Mouse (Mus musculus): ENCODE results near the gene Cers6. TPM values are rescaled to one million over a fixed set of nuclear protein-coding genes. Genes with fewer than 3 reads are reported as not detected.

The Cers6 gene
- polyA plus RNA-seq, 1 experiment from 2014 or later: 28.3 TPM

- Histone ChIP-seq H3K4me1 (no peaks in the 10 kb centered on the region), H3K36me3 (no peaks in the 10 kb centered on the region), H3K27me3 (no peaks in the 10 kb centered on the region), H3K9ac (no peak overlapping the region), H3K4me3 (no peak overlapping the region), H3K4me2 (replicated peaks) (no peak overlapping the region), H3K9me3 (0 out of 2 replicates have a peak, but pooled peaks cover 3% of the 10 kb centered on the region), H3K27ac (no peak overlapping the region)
- 86% methylated on average over 3 of the region's 3 CpGs for WGBS
- no peak for ATAC-seq (ENCODE audit: low FRiP score, low read depth)
These were observed 45.7 kb downstream of the Cers6 start for GRCm38 (mm10) chr2:68906921-68907320.

GRCm38 (mm10) chr2:68907721-68908463 is 46.7 kb downstream of the Cers6 start:
- no peaks in the 10 kb centered on the region for H3K4me1 ChIP-seq
- 0 out of 2 replicates have a peak, but pooled peaks cover 3% of the 10 kb centered on the region for H3K9me3 ChIP-seq
- ATAC-seq (ENCODE audit: low FRiP score, low read depth): no peak
- H3K9ac ChIP-seq: no peak overlapping the region
- H3K36me3 ChIP-seq: no peaks in the 10 kb centered on the region
- H3K4me2 ChIP-seq (replicated peaks): no peak overlapping the region
- H3K27me3 ChIP-seq: no peaks in the 10 kb centered on the region
- H3K4me3 ChIP-seq: no peak overlapping the region
- no peak overlapping the region for H3K27ac ChIP-seq
- 61% methylated on average over 11 of the region's 11 CpGs for WGBS

DNA sequence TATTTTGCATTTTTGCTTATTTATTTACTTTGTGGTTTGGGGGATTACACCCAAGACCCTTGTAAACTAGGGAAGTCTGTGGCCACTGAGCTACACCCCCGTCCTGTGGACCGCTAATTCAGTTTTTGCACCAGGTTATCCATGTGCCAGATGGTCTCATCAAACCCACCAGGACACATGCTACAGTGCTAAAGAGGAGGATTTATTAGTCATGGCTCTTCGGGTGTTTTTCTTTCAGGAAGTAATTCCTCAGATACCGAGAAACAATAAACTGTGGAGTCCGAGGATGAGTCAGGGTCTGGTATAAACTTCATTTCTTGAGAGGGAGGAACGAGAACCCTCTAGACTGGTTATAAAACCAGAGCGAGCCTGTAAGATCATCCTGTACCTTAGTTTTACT is 49.5 kb downstream of the Cers6 start:
- no peak for ATAC-seq (ENCODE audit: low FRiP score, low read depth)
- H3K9me3 ChIP-seq: 0 out of 2 replicates have a peak, but pooled peaks cover 3% of the 10 kb centered on the region
- WGBS: 57% methylated on average over 7 of the region's 7 CpGs
- H3K36me3 ChIP-seq: no peaks in the 10 kb centered on the region; the same call in 1 of the 2 replicates
- no peaks in the 10 kb centered on the region for H3K4me1 ChIP-seq
- H3K9ac ChIP-seq: no peak overlapping the region
- no peak overlapping the region for H3K4me2 ChIP-seq (replicated peaks)
- H3K27me3 ChIP-seq: no peaks in the 10 kb centered on the region
- no peak overlapping the region for H3K27ac ChIP-seq
- no peak overlapping the region for H3K4me3 ChIP-seq

DNA sequence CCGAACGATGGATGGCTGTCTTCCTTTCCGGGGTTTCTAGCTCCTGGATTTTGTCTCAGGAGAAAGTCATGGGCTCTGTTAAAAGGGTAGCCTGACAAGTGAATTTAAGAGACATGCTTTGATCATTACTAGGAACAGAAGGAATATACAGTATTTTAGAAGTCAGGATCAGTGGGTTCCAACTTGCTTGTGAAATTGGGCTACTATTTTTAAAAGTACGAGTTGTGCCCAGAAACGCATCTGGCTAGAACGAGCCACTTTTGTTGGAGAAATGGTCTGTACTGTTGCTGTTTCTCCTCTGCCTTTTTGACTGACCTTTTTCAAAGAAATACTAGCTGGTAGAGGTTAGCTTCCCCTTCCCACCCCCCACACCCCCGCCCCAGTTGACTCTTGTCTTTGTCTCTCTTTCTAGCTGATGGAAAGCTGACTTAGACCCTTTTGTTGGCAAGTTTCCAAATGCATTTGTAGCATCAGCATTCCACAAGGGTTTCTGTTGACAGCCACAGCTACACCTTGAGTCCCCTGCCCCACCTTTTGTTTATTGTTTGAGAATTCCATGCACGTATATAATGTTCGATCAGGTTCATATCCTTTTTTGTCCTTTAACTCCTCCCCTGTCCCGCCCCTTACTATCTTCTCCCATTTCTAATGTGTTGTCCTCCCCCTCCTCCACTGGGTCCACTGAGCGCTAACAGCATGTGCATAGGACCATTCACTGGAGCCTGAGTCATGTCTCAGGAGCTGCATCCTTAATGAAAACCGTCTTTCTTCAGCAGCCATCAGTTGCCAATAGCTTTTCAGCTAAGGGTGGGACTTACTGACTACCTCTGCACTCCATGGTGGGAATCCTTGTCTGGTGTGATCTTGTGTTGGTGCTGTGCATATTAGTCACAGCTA is 50.6 kb downstream of the Cers6 start:
- H3K4me1 ChIP-seq: no peaks in the 10 kb centered on the region
- WGBS: 86% methylated on average over 12 of the region's 12 CpGs
- no peak overlapping the region for H3K27ac ChIP-seq
- no peak overlapping the region for H3K9ac ChIP-seq
- no peak overlapping the region for H3K4me3 ChIP-seq
- no peaks in the 10 kb centered on the region for H3K27me3 ChIP-seq
- H3K9me3 ChIP-seq: no peaks in the 10 kb centered on the region
- H3K4me2 ChIP-seq (replicated peaks): no peak overlapping the region
- H3K36me3 ChIP-seq: no peaks in the 10 kb centered on the region; the same call in 1 of the 2 replicates
- no peak for ATAC-seq (ENCODE audit: low FRiP score, low read depth)

DNA sequence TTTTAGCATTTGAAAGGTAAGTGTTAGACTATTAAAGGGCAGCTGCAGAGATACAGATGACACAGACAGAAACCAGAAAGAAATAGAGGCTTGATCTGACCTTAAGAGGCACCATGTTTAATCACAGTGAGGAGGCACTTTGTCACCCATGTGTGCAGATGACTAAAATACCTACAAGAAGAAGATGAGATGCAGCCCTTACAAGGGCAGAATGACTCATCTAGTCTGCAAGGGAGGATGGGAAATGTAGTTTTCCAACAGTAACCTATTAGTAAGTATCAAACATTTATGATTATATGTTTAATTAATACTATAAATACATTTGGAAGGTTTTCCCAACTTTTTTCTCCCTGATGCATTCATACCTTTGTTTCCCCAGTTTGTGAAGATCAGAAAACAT is 54.5 kb downstream of the Cers6 start:
- H3K27me3 ChIP-seq: no peaks in the 10 kb centered on the region
- H3K27ac ChIP-seq: no peak overlapping the region
- H3K9me3 ChIP-seq: no peaks in the 10 kb centered on the region
- H3K4me2 ChIP-seq (replicated peaks): no peak overlapping the region
- no peaks in the 10 kb centered on the region; the same call in 1 of the 2 replicates for H3K36me3 ChIP-seq
- H3K4me1 ChIP-seq: no peaks in the 10 kb centered on the region
- no peak for ATAC-seq (ENCODE audit: low FRiP score, low read depth)
- no peak overlapping the region for H3K4me3 ChIP-seq
- H3K9ac ChIP-seq: no peak overlapping the region

GRCm38 (mm10) chr2:68916299-68916698 is 55.1 kb downstream of the Cers6 start:
- no peaks in the 10 kb centered on the region for H3K27me3 ChIP-seq
- no peak overlapping the region for H3K4me3 ChIP-seq
- H3K36me3 ChIP-seq: no peaks in the 10 kb centered on the region; the same call in 1 of the 2 replicates
- H3K4me2 ChIP-seq (replicated peaks): no peak overlapping the region
- H3K4me1 ChIP-seq: no peaks in the 10 kb centered on the region
- no peaks in the 10 kb centered on the region for H3K9me3 ChIP-seq
- no peak overlapping the region for H3K9ac ChIP-seq
- no peak overlapping the region for H3K27ac ChIP-seq
- 88% methylated on average over 3 of the region's 3 CpGs for WGBS
- no peak for ATAC-seq (ENCODE audit: low FRiP score, low read depth)

DNA sequence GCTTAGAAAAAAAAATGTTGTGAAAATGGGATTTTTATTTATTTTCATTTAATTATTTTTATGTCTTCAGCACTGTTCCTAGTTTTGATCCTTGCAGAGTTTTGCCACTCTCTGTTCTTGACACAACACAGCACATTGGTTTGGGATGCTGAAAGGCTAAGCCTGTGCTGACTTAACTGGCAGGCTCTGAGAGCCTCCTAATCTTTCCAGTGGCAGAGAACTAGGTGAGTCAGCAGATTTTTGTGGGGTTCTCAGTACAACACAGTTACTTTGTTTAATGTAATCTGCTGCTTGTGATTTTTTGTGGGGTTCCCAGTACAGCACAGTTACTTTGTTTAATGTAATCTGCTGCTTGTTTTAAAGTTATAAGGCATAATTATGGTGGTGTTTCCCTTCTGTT is 55.8 kb downstream of the Cers6 start:
- Histone ChIP-seq H3K4me2 (replicated peaks) (no peak overlapping the region), H3K9ac (no peak overlapping the region), H3K4me1 (no peaks in the 10 kb centered on the region), H3K27ac (no peak overlapping the region), H3K4me3 (no peak overlapping the region), H3K36me3 (no peaks in the 10 kb centered on the region; the same call in 1 of the 2 replicates), H3K9me3 (no peaks in the 10 kb centered on the region), H3K27me3 (no peaks in the 10 kb centered on the region)
- ATAC-seq (ENCODE audit: low FRiP score, low read depth): no peak

DNA sequence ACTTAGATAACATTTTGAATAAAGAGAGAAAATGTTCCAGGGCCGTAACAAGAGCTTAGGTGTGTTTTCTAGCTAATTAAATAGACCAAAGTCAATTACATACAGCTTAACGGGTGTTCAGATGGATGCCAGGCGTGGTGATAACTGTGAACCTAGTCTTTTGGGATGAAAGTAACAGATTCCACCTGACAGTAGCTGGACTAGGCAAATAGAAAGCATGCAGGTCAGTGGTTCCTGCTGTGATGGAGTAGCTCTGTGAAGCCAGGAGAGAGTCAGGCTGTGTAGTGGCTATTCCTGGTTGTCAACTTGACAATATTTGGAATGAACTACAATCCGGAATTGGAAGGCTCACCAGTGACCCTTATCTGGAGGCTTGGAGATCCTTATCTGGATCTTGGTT is 56.3 kb downstream of the Cers6 start:
- no peak overlapping the region for H3K27ac ChIP-seq
- no peak overlapping the region for H3K4me2 ChIP-seq (replicated peaks)
- 74% methylated on average over 4 of the region's 4 CpGs for WGBS
- no peak for ATAC-seq (ENCODE audit: low FRiP score, low read depth)
- no peak overlapping the region for H3K9ac ChIP-seq
- H3K27me3 ChIP-seq: no peaks in the 10 kb centered on the region
- no peak overlapping the region for H3K4me3 ChIP-seq
- no peaks in the 10 kb centered on the region for H3K9me3 ChIP-seq
- no peaks in the 10 kb centered on the region for H3K4me1 ChIP-seq
- no peaks in the 10 kb centered on the region; the same call in 1 of the 2 replicates for H3K36me3 ChIP-seq

- H3K4me1 ChIP-seq: peaks cover 13% of the 10 kb centered on the region
- H3K4me3 ChIP-seq: no peak overlapping the region
- no peak overlapping the region for H3K27ac ChIP-seq
- H3K4me2 ChIP-seq (replicated peaks): no peak overlapping the region
- no peak overlapping the region for H3K9ac ChIP-seq
- H3K36me3 ChIP-seq: no peaks in the 10 kb centered on the region
- no peak for ATAC-seq (ENCODE audit: low FRiP score, low read depth)
- H3K9me3 ChIP-seq: no peaks in the 10 kb centered on the region
- H3K27me3 ChIP-seq: no peaks in the 10 kb centered on the region
- WGBS: 85% methylated on average over 9 of the region's 9 CpGs
These were observed 63.1 kb downstream of the Cers6 start for GRCm38 (mm10) chr2:68924344-68924743.

DNA sequence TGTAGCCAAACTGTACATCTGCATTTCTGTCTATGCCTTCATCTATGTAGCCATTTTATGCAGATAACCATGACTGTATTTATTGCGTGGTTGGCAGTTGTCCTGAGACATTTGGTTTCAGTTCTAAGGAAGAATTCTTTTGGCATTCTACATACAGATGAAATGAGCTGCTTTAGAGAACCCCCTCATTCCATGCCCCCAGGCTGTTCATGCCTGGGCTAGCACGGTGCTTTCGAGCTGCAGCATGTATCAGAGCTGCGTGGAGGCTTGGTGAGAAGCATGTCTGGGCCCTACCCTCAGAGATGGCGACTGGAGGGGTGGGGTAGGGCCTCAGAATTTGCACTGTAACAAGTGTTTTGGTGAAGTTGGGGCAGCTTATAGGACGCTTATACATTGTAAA is 64.3 kb downstream of the Cers6 start:
- Histone ChIP-seq H3K9me3 (no peaks in the 10 kb centered on the region), H3K4me1 (peaks cover 17% of the 10 kb centered on the region), H3K27ac (no peak overlapping the region), H3K4me2 (replicated peaks) (no peak overlapping the region), H3K9ac (no peak overlapping the region), H3K36me3 (no peaks in the 10 kb centered on the region), H3K27me3 (no peaks in the 10 kb centered on the region), H3K4me3 (no peak overlapping the region)
- 77% methylated on average over 6 of the region's 6 CpGs for WGBS
- ATAC-seq (ENCODE audit: low FRiP score, low read depth): peak; percentile 36; the same call in 1 of the 2 replicates

DNA sequence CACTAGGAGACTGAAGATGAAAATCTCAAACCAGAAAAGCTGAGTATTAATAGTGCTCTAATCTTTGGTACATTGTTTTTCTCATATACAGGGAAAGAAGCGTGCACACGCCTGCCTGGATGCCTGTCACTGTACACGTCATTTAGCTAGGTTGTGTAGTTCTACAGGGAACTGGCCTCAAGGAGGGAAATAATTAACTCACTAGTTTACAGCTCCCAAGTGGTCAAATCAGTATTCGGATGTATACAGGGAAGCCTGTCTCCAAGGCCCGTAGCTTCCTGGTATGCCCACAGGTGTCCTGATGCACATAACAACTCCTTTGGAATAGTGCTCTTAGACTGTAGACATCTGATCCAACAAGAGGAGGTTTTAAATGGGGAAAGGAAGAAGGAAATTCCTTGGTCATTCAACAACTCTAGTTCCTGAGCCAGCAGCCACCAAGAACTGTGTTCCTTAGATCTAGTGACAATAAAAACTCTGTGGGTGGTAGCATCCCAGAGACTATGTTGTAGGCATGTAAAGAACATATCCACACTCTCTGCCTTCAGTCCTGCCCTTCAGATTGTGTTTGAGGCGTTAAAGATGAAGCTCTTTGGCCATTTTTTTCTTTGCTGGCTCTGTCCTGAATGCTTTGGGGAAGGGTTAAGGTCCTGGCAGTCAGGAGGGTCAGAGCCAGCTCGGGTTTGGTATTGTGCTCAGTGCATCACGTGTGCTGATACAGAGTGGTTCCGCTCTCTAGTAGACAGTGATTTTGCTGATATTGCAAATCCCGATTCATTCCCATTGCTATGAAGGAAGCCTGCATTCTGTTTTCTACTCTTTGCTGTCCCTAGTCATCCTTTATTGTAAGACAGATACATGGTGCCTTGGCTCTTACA is 65.9 kb downstream of the Cers6 start:
- no peak overlapping the region for H3K4me3 ChIP-seq
- H3K36me3 ChIP-seq: no peaks in the 10 kb centered on the region
- no peaks in the 10 kb centered on the region for H3K27me3 ChIP-seq
- H3K9ac ChIP-seq: no peak overlapping the region
- H3K4me2 ChIP-seq (replicated peaks): no peak overlapping the region
- no peak for ATAC-seq (ENCODE audit: low FRiP score, low read depth)
- 68% methylated on average over 10 of the region's 10 CpGs for WGBS
- no peaks in the 10 kb centered on the region for H3K9me3 ChIP-seq
- no peak overlapping the region for H3K27ac ChIP-seq
- H3K4me1 ChIP-seq: peaks cover 17% of the 10 kb centered on the region

Measured in limb, embryonic 13.5 days (tissue).